Mouse (Mus musculus): ENCODE results near the gene Gm10964. TPM values are rescaled to one million over a fixed set of nuclear protein-coding genes. Genes with fewer than 3 reads are reported as not detected.

Gm10964 gene
- polyA plus RNA-seq, 1 experiment from 2014 or later, result not detected

DNA sequence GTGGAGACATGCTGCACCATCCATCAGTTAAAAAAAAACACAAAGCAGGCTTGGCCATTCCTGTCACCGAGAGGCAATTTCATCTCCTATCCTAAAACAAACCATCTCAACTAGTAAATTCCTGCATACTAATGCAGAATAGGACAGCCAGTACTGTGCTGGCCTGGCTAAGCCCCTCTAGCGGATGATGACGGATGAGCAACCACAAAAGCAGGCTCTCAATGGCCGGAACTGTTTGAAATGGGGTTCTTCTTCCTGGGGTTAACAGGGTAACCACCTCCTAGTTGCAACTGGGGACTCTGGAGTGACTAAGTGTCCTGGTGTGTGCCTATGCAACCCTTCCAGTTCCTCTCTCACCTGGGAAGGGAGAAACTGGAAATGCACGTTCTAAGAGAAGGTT lies 1.2 kb downstream of the Gm10964 start:
- no peak for ATAC-seq (ENCODE audit: low read depth)
- Histone ChIP-seq H3K4me3 (ENCODE audit: low read depth, low read length) (no peak overlapping the region), H3K9me3 (ENCODE audit: control insufficient read depth, low read length) (no peaks in the 10 kb centered on the region), H3K4me2 (ENCODE audit: low read depth, low read length) (no peak overlapping the region), H3K9ac (replicated peaks; ENCODE audit: low read depth, low read length) (no peak overlapping the region), H3K27me3 (ENCODE audit: control insufficient read depth, insufficient read depth, low read length) (no peaks in the 10 kb centered on the region), H3K36me3 (ENCODE audit: control insufficient read depth, insufficient read depth, low read length) (peaks cover 22% of the 10 kb centered on the region), H3K4me1 (ENCODE audit: control insufficient read depth, insufficient read depth, low read length) (peaks cover 7% of the 10 kb centered on the region), H3K27ac (ENCODE audit: low read depth, low read length) (no peak overlapping the region)
- WGBS, result 19% methylated on average over 5 of the region's 5 CpGs

DNA sequence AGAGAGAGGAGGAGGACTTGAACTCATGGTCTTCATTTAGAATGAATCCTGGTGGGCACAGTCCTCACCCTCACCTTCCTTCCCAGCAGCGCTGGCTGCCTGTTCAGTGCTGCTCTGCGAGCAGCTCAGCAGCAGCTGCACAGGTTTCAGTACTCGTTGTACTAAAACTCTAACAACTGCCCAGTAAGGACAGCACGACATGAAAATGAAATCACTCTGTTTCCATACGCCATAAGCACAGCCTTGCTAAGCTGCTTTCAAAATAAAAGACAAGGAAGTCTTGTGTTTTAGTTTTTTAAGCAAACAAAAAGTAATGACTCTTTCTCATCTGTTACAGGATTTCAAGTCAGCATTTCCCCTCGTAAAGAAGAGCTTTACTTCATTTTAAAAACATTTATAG lies 4.0 kb downstream of the Gm10964 start:
- Histone ChIP-seq H3K9me3 (ENCODE audit: control insufficient read depth, low read length) (no peaks in the 10 kb centered on the region), H3K27me3 (ENCODE audit: control insufficient read depth, insufficient read depth, low read length) (no peaks in the 10 kb centered on the region), H3K36me3 (ENCODE audit: control insufficient read depth, insufficient read depth, low read length) (peaks cover 43% of the 10 kb centered on the region), H3K4me3 (ENCODE audit: low read depth, low read length) (no peak overlapping the region), H3K4me1 (ENCODE audit: control insufficient read depth, insufficient read depth, low read length) (no peaks in the 10 kb centered on the region; the same call in 1 of the 2 replicates), H3K9ac (replicated peaks; ENCODE audit: low read depth, low read length) (no peak overlapping the region), H3K27ac (ENCODE audit: low read depth, low read length) (no peak overlapping the region), H3K4me2 (ENCODE audit: low read depth, low read length) (no peak overlapping the region)
- no peak for ATAC-seq (ENCODE audit: low read depth)
- WGBS, result 82% methylated on average over 6 of the region's 6 CpGs

DNA sequence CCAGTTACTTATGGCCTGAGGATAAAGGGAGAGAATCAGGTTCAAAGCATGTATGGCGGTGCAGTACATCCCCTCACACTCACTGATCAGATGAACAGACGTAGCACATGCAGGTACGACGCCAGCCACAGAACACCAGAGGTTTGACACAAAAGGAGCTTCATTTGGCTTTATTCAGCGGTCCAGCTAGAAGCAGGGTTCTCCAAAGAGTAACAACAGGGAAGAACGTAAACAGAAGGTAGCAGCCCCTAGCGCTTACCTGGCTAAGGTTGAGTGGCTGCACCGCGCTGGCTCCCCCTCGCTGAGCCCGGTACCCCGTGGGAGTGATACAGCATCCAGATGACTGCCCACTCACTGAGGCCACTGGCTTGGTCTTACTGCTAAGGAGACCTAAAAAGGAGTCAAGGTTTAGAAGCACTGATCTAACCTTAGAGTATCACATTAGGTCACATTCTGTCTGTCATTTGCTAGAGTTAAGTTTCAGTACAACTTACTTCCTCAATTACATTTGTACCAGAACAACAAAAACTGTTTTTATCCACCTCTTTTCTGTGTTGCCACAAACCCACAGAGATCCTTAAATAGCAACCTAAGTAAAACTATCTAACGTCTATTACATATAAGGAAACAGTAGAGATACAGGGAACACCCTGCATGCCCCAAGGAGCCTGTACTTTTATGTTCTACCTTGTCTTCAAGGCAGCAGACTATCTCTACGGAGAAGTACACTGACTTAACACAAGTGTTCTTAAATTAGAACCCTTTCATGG lies 6.0 kb downstream of the Gm10964 start:
- H3K9ac ChIP-seq (replicated peaks; ENCODE audit: low read depth, low read length), result no peak overlapping the region
- H3K4me2 ChIP-seq (ENCODE audit: low read depth, low read length), result no peak overlapping the region
- no peaks in the 10 kb centered on the region for H3K9me3 ChIP-seq (ENCODE audit: control insufficient read depth, low read length)
- ATAC-seq (ENCODE audit: low read depth), result no peak
- peaks cover 57% of the 10 kb centered on the region for H3K36me3 ChIP-seq (ENCODE audit: control insufficient read depth, insufficient read depth, low read length)
- WGBS, result 79% methylated on average over 14 of the region's 14 CpGs
- H3K4me3 ChIP-seq (ENCODE audit: low read depth, low read length), result no peak overlapping the region
- H3K27me3 ChIP-seq (ENCODE audit: control insufficient read depth, insufficient read depth, low read length), result no peaks in the 10 kb centered on the region
- no peaks in the 10 kb centered on the region for H3K4me1 ChIP-seq (ENCODE audit: control insufficient read depth, insufficient read depth, low read length)
- no peak overlapping the region for H3K27ac ChIP-seq (ENCODE audit: low read depth, low read length)

DNA sequence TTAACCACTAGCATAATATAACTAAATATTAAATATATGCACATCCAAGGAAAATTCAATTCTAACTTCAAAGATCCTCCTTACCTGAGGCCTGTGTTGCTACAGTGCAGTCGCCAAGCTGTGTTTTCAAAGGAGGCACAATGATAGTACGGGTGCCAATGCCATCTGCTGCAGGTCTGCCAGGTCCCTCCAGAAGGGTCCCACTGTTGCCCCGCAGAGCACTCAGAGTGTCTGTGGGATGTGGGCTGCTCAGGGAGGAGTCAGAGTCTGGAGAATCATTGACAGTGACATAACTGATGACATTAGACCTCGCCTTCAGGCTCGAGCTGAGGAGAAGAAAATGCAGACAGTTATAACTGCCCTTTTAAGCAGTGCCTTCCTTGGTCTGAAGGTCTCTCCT lies 7.5 kb downstream of the Gm10964 start:
- Histone ChIP-seq H3K9ac (replicated peaks; ENCODE audit: low read depth, low read length) (no peak overlapping the region), H3K9me3 (ENCODE audit: control insufficient read depth, low read length) (no peaks in the 10 kb centered on the region), H3K4me2 (ENCODE audit: low read depth, low read length) (no peak overlapping the region), H3K4me1 (ENCODE audit: control insufficient read depth, insufficient read depth, low read length) (no peaks in the 10 kb centered on the region), H3K36me3 (ENCODE audit: control insufficient read depth, insufficient read depth, low read length) (peaks cover 66% of the 10 kb centered on the region), H3K27me3 (ENCODE audit: control insufficient read depth, insufficient read depth, low read length) (no peaks in the 10 kb centered on the region), H3K27ac (ENCODE audit: low read depth, low read length) (no peak overlapping the region), H3K4me3 (ENCODE audit: low read depth, low read length) (no peak overlapping the region)
- ATAC-seq (ENCODE audit: low read depth), result no peak
- 77% methylated on average over 5 of the region's 5 CpGs for WGBS

DNA sequence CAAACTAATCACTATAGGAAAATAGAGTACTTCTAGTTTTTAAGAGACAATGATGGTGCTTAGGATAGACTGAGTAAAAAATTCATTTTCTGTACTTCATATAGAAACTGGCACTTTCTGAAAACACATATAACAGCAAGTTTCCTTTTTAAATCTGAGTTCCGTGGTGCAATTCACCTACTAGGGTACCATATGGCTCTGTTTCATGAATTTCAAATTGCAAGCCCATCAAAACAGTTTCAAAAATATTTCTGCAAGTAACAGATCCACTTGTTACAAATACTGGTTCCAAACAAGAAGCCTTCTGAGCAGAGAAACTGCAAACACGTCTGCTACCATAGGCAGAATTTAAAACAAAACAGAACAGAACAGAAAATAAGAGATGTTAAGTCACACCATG lies 12.4 kb downstream of the Gm10964 start:
- Histone ChIP-seq H3K36me3 (ENCODE audit: control insufficient read depth, insufficient read depth, low read length) (peaks cover 62% of the 10 kb centered on the region), H3K27ac (ENCODE audit: low read depth, low read length) (no peak overlapping the region), H3K9me3 (ENCODE audit: control insufficient read depth, low read length) (no peaks in the 10 kb centered on the region), H3K27me3 (ENCODE audit: control insufficient read depth, insufficient read depth, low read length) (no peaks in the 10 kb centered on the region), H3K4me2 (ENCODE audit: low read depth, low read length) (no peak overlapping the region), H3K9ac (replicated peaks; ENCODE audit: low read depth, low read length) (no peak overlapping the region), H3K4me1 (ENCODE audit: control insufficient read depth, insufficient read depth, low read length) (no peaks in the 10 kb centered on the region), H3K4me3 (ENCODE audit: low read depth, low read length) (no peak overlapping the region)
- 93% methylated on average over 2 of the region's 2 CpGs for WGBS
- ATAC-seq (ENCODE audit: low read depth), result no peak

DNA sequence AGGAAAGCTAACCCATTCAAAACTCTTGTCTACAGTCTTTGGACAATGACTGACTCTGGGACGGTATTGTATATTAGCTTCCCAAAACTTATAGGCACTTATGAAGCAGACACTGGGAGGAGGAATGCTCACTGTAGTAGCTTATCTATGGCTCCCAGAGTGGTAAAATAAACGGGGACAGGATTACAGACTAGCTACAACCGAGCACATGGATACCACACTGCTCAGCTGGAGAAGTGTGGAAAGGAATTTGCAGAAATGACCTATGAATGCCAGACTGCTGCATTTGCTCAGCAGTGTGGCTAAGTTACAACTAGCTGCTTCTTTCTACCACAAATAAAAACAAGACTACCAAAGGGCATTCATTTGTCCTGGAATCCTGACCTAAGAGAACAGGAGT lies 16.2 kb downstream of the Gm10964 start:
- H3K9ac ChIP-seq (replicated peaks; ENCODE audit: low read depth, low read length), result no peak overlapping the region
- WGBS, result 89% methylated on average over 3 of the region's 3 CpGs
- no peaks in the 10 kb centered on the region for H3K27me3 ChIP-seq (ENCODE audit: control insufficient read depth, insufficient read depth, low read length)
- H3K36me3 ChIP-seq (ENCODE audit: control insufficient read depth, insufficient read depth, low read length), result peaks cover 60% of the 10 kb centered on the region
- no peak overlapping the region for H3K27ac ChIP-seq (ENCODE audit: low read depth, low read length)
- ATAC-seq (ENCODE audit: low read depth), result no peak
- H3K4me1 ChIP-seq (ENCODE audit: control insufficient read depth, insufficient read depth, low read length), result no peaks in the 10 kb centered on the region
- no peak overlapping the region for H3K4me3 ChIP-seq (ENCODE audit: low read depth, low read length)
- no peak overlapping the region for H3K4me2 ChIP-seq (ENCODE audit: low read depth, low read length)
- H3K9me3 ChIP-seq (ENCODE audit: control insufficient read depth, low read length), result no peaks in the 10 kb centered on the region

DNA sequence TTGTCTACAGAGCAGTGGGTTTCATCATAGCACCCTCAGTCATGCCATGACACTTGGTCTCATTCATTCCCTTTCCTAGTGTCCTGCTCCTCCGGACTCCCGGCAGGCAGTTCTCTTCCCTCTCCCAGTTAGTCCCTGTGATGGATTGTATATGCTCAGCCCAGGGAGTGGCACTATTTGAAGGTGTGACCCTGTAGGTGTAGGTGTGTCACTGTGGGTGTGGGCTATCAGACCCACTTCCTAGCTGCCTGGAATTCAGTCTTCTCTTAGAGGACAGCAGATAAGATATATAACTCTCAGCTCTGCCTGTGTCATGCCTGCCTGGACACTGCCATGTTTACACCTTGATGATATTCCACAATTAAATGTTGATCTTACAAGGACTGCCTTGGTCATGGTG lies 17.8 kb downstream of the Gm10964 start:
- no peak overlapping the region for H3K4me3 ChIP-seq (ENCODE audit: low read depth, low read length)
- H3K36me3 ChIP-seq (ENCODE audit: control insufficient read depth, insufficient read depth, low read length), result peaks cover 55% of the 10 kb centered on the region
- H3K27me3 ChIP-seq (ENCODE audit: control insufficient read depth, insufficient read depth, low read length), result no peaks in the 10 kb centered on the region
- ATAC-seq (ENCODE audit: low read depth), result no peak
- H3K9me3 ChIP-seq (ENCODE audit: control insufficient read depth, low read length), result no peaks in the 10 kb centered on the region
- H3K9ac ChIP-seq (replicated peaks; ENCODE audit: low read depth, low read length), result no peak overlapping the region
- WGBS, result 98% methylated on average over 2 of the region's 2 CpGs
- H3K4me1 ChIP-seq (ENCODE audit: control insufficient read depth, insufficient read depth, low read length), result no peaks in the 10 kb centered on the region
- H3K4me2 ChIP-seq (ENCODE audit: low read depth, low read length), result no peak overlapping the region
- H3K27ac ChIP-seq (ENCODE audit: low read depth, low read length), result no peak overlapping the region

DNA sequence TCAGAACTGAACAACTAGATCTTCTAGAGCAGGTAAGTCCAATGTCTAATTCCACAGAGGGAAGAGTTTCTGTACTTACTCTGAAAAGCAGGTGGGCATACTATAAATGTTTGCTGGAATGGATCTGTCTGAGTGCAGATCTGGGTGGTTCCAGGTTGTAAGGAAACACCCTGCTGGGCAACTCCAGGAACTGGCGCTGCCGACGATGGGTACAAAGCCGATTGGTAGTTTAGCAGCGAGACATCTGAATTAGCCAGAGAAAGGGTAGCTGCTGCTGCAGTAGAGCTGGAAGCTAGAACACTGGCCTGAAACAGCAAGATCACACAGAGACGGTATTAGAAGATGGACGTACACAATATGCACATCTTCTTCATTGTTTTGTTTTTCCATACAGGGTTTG lies 19.3 kb downstream of the Gm10964 start:
- WGBS, result 65% methylated on average over 7 of the region's 7 CpGs
- H3K4me2 ChIP-seq (ENCODE audit: low read depth, low read length), result no peak overlapping the region
- H3K4me1 ChIP-seq (ENCODE audit: control insufficient read depth, insufficient read depth, low read length), result no peaks in the 10 kb centered on the region
- H3K36me3 ChIP-seq (ENCODE audit: control insufficient read depth, insufficient read depth, low read length), result peaks cover 54% of the 10 kb centered on the region
- H3K9me3 ChIP-seq (ENCODE audit: control insufficient read depth, low read length), result no peaks in the 10 kb centered on the region
- H3K27me3 ChIP-seq (ENCODE audit: control insufficient read depth, insufficient read depth, low read length), result no peaks in the 10 kb centered on the region
- no peak overlapping the region for H3K27ac ChIP-seq (ENCODE audit: low read depth, low read length)
- ATAC-seq (ENCODE audit: low read depth), result no peak
- no peak overlapping the region for H3K9ac ChIP-seq (replicated peaks; ENCODE audit: low read depth, low read length)
- no peak overlapping the region for H3K4me3 ChIP-seq (ENCODE audit: low read depth, low read length)

DNA sequence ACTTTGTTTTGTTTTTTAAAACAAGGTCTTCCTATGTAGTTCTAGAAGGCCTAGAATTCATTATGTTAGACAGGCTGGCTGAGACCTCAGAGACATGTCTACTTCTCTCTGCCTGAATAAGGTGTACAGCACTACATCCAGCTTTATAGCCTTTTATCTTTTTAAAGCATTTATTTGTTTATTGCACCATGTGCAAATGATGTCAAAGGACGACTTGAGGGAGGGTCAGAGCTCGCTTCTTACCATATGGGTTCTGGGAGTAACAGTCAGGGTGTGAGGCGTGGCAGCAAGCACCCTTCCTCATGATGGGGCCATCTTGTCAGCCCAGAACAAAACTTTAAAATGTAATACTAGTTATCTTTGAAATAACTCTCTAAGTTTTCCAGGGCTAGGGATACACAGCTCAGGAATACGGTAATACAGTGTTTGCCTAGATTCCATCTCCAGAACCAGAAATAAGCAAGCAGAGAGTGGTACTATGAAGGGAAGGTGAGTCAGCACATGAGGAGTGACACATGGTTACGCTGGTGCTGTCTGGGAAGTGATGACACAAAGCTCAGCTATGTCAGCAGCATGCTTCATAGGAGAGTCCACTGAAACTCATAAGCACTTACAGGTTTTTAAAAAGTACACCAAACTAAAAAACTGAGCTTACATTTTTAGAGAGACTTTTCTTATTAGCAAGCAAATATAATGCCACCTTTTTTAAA lies 20.2 kb downstream of the Gm10964 start:
- no peak for ATAC-seq (ENCODE audit: low read depth)
- Histone ChIP-seq H3K4me1 (ENCODE audit: control insufficient read depth, insufficient read depth, low read length) (no peaks in the 10 kb centered on the region), H3K36me3 (ENCODE audit: control insufficient read depth, insufficient read depth, low read length) (peaks cover 51% of the 10 kb centered on the region), H3K27me3 (ENCODE audit: control insufficient read depth, insufficient read depth, low read length) (no peaks in the 10 kb centered on the region), H3K4me2 (ENCODE audit: low read depth, low read length) (no peak overlapping the region), H3K9ac (replicated peaks; ENCODE audit: low read depth, low read length) (no peak overlapping the region), H3K9me3 (ENCODE audit: control insufficient read depth, low read length) (no peaks in the 10 kb centered on the region), H3K4me3 (ENCODE audit: low read depth, low read length) (no peak overlapping the region), H3K27ac (ENCODE audit: low read depth, low read length) (no peak overlapping the region)
- WGBS, result 76% methylated on average over 5 of the region's 5 CpGs

Data from neural tube, embryonic 14.5 days (tissue).